Mouse (Mus musculus) heart, embryonic 11.5 days (tissue): ENCODE measurements around the gene Scarf1. TPM values are rescaled to one million over a fixed set of nuclear protein-coding genes. Genes with fewer than 3 reads are reported as not detected.

ENCODE experiments used
- microRNA counts: library from miRNA; unstranded; fragments of <30 nt; microRNA quantifications from one replicate; lab custom pipeline; 2015
- microRNA-seq: library from miRNA; unstranded; fragments of <30 nt; microRNA quantifications from one replicate; pipeline ENCODE4, GENCODE M21; 2016; ENCODE audit warnings: borderline number of aligned reads
- polyA plus RNA-seq: library from polyadenylated mRNA; unstranded; fragments of >200 nt; fragmentation: Nextera tagmentation; extraction: Ambion mirVana; gene quantifications from 2 replicates; pipeline ENCODE4 v1.2.1, GENCODE M21; 2014

Scarf1 gene
- polyA plus RNA-seq, 1 experiment from 2014 or later = 7.6 TPM

MicroRNAs within 50 kb of the gene (microRNA counts, 519-probe panel; counts per million panel counts)
- microRNA mmu-miR-22 (lab: Ali Mortazavi, UCI) = 6,744 counts per million, percentile 88 among the panel's probes with 10 or more counts

Small RNA genes lying within 50 kb of the gene (microRNA-seq; reads per million reads assigned to microRNA genes)
- gene Mir22 (16,349 reads per million, percentile 97 among the genes with 10 or more reads in this experiment), gene Mir3971 (not detected)

Other genes with a start within 250 kb of the Scarf1 start
- gene Rpa1, start 165.2 kb upstream of the Scarf1 start, polyA plus RNA-seq = 96.3 and 103 TPM in 2 replicates
- 12.3 and 14.7 TPM in 2 replicates for gene Smyd4, start 165.1 kb upstream of the Scarf1 start, polyA plus RNA-seq
- gene Serpinf1, start 90.8 kb upstream of the Scarf1 start, polyA plus RNA-seq = 50.9 and 55.1 TPM in 2 replicates
- 2.4 and 5.4 TPM in 2 replicates for gene Serpinf2, start 73.9 kb upstream of the Scarf1 start, polyA plus RNA-seq
- 3.6 and 4.0 TPM in 2 replicates for gene Wdr81, start 58.8 kb upstream of the Scarf1 start, polyA plus RNA-seq
- gene Tlcd2, start 51.8 kb upstream of the Scarf1 start, polyA plus RNA-seq = 14.4 and 16.1 TPM in 2 replicates
- gene Prpf8, start 26.7 kb upstream of the Scarf1 start, polyA plus RNA-seq = 56.1 and 62.1 TPM in 2 replicates
- 0.94 and 2.0 TPM in 2 replicates for gene Rilp, start 3.4 kb upstream of the Scarf1 start, polyA plus RNA-seq
- gene Slc43a2, start 18.2 kb downstream of the Scarf1 start, polyA plus RNA-seq = 2.7 and 4.2 TPM in 2 replicates
- 57.1 and 59.7 TPM in 2 replicates for gene Pitpna, start 74.6 kb downstream of the Scarf1 start, polyA plus RNA-seq
- 19.7 and 21.0 TPM in 2 replicates for gene Inpp5k, start 117.4 kb downstream of the Scarf1 start, polyA plus RNA-seq
- 33.0 and 54.5 TPM in 2 replicates for gene Myo1c, start 137.0 kb downstream of the Scarf1 start, polyA plus RNA-seq
- 90.3 and 97.4 TPM in 2 replicates for gene Crk, start 165.7 kb downstream of the Scarf1 start, polyA plus RNA-seq
- 893 and 924 TPM in 2 replicates for gene Ywhae, start 219.3 kb downstream of the Scarf1 start, polyA plus RNA-seq